Mouse (Mus musculus): Measurements from ENCODE around the gene Rrn3.
"Not testable (repeated sequence)": the region's sequence is repeated elsewhere in the genome, so short reads cannot be mapped to it uniquely, and the experiment has no call there.

The Rrn3 gene

DNA sequence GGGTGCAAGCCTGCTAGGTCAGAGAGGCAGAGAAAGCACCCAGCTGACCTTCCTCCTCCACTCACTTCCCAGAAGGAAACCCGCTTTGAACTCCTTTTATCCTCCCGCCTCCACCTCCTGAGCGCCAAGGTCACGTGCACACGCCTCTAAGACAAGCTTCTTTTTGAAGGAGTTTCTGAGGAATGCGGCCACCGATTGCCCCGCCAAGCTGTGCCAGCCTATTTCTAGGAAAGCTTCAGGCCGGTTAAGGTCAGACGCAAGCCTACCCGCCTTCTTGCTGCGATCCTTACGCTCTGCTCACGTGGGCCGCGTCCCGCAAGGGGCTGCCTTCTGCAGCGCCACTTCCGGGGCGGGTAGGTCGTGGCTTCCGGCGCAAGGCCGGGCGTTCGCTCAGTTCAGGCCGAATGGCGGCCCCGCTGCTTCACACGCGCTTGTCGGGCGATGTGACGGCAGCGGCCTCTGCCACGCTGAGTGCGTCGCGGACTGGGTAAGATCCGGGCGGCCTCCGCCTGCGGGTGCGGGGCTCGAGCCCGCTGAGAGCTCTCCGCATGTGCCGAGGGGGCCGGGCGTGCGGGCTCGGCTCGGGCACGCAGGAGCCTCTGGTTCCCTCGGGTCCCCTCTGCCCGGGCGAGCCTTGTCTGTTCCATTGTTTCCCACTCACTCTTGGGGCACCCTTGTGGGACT, at the start of gene Rrn3:
Gene Rrn3, plus strand, starts transcription at position 356 of the 684 bp plus-strand sequence.
- DNase-seq (ENCODE audit: low spot score in 2 of 2) = peak; percentile 82 to 92

DNA sequence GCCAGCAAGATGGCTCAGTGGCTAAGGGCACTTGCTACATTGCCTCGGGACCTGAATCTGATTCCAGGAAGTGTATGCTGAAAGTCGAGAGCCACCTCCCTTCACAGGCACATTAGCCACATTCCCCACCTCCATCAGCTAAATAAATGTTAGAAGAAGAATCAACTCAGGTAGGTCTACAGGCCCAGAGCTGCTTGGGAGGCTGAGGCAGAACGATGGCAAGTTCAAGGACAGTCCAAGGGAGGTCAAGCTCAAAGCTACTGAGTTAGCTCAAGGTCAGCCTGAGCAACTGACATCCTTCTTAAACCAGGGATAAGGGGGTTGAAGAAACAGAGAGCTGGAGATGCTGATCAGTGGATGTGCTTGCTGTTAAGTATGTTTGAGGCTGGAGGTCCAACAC, 47.7 kb upstream of the Rrn3 start:
- no peak for DNase-seq (ENCODE audit: low spot score in 2 of 2)

DNA sequence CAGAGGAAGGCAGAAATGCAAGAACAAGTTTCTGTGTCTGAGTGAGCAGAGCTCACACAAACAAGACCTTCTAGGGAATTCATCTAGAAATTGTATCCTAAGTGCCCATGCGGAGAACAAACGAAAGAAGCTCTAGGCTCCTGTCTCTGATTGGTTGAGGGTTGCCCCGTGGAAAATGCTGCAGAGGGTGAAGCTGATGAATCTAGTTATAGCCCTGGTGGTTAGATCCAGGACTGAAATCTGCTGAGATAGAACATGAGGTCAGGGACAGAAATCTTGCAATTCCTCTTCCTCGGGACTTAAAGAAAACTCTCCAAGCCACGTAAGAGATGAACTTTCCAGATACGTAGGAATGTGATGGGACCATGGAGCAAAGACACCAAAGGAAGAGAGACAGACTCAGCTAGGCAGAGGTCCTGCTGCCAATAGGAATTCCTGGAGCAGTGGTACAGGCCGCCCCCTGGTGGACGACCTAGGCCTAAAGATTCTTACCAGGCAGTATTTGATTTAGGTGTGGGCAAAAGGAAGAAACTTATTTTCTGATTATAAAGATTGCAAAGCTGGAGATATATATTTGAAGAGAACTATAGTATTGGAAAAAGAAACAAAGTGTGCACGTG, 46.9 kb upstream of the Rrn3 start:
- DNase-seq (ENCODE audit: low spot score in 2 of 2) = peak; percentile 58 to 82

DNA sequence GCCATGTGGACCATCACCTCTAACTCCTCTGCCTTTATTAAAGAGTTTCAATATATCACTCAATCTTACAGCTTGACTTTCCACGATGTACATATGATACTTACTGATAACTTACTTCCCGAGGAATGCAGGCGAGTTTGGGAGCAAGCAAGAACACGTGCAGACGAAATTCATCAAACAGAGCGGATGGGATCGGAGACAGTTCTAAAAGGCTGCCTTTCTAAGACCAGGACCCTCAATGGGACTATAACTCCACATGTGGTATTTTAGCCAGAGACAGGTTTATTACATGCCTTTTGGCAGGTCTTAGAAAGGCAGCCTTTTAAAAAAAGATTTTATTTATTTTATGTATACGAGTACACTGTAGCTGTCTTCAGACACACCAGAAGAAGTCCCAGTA, 44.5 kb upstream of the Rrn3 start:
- DNase-seq (ENCODE audit: low spot score in 2 of 2) = no peak

DNA sequence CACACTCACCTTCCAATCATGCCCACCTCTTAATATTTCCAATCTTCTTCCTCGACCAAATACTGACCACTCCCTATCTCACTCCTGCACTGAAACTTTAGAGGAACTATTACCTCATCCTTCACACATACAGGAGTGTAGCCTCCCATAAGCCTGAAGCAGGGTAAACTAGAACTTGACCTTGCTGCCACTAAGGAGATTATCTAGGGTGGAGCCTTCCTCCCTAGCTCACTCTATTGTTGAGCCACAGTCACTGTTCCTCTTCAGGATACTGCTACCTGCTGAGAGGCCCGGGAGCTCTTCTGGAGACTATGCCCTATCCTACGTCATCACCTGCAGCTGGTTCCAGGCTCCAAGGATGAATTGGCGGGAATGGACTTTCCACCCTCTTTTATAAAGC, 41.5 kb upstream of the Rrn3 start:
- DNase-seq (ENCODE audit: low spot score in 2 of 2) = not testable (repeated sequence)

DNA sequence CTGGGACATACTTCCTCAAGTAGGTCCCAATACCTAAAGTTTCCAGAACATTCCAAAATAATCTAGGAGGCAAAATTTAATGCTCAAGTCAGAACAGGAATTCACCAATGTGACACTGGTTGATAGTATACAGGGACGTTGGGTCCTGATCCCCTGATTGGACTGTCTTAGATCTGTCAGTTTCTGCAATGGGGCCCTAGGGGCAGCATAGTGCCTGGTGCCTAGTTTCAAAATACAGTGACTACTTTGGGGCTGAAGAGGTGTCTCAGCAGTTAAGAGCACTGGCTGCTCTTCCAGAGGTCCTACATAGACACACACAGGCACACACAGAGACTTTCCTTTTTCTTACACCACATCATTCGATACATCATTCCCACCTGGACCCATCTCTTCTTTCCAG, 39.7 kb upstream of the Rrn3 start:
- no peak for DNase-seq (ENCODE audit: low spot score in 2 of 2)

- DNase-seq (ENCODE audit: low spot score in 2 of 2) = no peak
Observed at GRCm38 (mm10) chr16:13747708-13748107, 32.8 kb upstream of the Rrn3 start.

DNA sequence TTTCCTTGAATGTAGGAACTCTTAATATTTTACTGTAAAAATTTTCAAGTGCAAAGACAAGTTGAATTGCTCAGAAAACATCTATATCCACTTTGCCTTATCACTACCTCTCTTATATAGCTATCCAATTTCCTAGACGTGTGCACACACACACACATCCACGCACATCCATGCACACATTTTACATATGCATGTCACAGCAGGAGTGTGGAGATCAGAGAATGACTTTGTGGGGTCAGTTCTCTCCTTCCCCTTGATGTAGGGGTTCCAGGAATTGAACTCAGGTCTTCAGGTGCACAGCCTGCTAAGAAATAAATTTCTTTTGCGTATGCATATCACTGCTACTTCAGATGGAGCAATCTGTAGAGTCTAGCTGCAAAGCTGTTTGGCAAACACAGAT, 32.4 kb upstream of the Rrn3 start:
- no peak for DNase-seq (ENCODE audit: low spot score in 2 of 2)

DNA sequence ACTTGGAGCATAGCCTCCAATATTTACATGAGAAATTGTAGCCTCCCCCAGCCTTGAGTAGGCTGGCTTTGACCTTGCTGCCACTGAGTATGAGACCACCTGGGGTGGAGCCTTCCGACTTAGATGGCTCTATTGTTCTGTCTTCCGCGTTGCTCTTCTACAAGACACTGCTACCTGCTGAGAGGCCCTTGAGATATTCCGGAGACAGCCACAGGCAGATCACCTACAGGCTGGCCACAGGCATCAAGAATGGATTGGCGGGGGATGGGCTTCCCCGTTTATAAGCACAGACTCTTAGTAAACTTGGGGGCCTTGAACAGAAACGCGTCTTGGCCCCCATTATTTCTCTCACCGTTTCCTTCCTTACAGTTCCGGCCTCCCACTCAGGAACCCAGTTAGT, 31.7 kb upstream of the Rrn3 start:
- DNase-seq (ENCODE audit: low spot score in 2 of 2) = not testable (repeated sequence)

DNA sequence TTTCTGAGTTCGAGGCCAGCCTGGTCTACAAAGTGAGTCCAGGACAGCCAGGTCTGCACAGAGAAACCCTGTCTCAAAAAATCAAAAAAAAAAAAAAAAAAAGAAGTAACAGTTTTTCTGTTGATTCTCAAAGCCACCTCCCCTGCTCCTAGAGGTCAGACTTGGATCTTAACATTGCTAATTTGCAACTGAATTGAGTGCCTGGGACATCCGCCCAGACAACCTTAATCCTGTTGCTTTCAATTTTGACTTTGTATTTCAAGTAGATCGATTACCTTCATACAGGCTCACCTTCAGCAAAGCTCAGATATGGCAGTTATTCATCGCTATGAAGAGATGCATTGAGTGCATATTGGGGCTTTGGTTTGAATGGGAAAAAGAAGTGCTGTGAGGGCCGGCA, 31.2 kb upstream of the Rrn3 start:
- no peak for DNase-seq (ENCODE audit: low spot score in 2 of 2)

GRCm38 (mm10) chr16:13749981-13750380, 30.5 kb upstream of the Rrn3 start:
- DNase-seq (ENCODE audit: low spot score in 2 of 2) = no peak

DNA sequence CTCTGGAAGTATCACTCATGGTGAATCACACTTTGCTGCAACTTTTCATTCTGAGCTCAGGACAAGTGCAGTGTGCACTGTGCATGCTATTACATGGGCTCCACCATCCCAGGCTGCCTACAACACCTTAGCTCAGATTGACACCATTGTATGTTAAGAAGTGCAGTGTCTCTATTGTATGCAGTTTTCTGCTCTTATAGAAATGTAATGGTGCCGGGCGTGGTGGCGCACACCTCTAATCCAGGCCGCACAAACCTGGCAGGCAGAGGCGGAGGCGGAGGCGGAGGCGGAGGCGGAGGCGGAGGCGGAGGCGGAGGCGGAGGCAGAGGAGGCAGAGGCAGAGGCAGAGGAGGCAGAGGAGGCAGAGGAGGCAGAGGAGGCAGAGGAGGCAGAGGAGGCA, 29.9 kb upstream of the Rrn3 start:
- no peak for DNase-seq (ENCODE audit: low spot score in 2 of 2)

GRCm38 (mm10) chr16:13753986-13754385, 26.5 kb upstream of the Rrn3 start:
- no peak for DNase-seq (ENCODE audit: low spot score in 2 of 2)

- peak; percentile 86 to 91 for DNase-seq (ENCODE audit: low spot score in 2 of 2)
Observed at GRCm38 (mm10) chr16:13754400-13755190, 25.9 kb upstream of the Rrn3 start.

DNA sequence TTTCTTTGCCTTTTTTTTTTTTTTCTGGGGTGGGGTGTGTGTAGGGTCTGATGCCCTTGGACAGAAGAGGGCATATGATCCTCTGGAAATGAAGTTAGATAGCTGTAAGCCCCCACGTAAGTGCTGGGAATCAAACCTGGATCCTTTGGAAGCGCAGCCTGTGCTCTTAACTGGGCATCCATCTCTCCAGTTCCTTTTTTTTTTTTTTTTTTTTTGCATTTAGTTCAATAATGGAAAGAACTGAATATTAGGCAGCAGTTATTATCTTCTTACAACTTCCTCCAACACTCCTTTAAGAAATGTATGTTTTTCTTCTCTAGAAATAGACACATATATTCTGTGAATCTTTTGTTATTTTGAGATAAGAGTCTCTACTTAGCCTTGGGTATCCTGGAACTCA, 22.7 kb upstream of the Rrn3 start:
- DNase-seq (ENCODE audit: low spot score in 2 of 2) = no peak

GRCm38 (mm10) chr16:13762807-13763206, 17.7 kb upstream of the Rrn3 start:
- not testable (repeated sequence) for DNase-seq (ENCODE audit: low spot score in 2 of 2)

- DNase-seq (ENCODE audit: low spot score in 2 of 2) = no peak
Observed at GRCm38 (mm10) chr16:13764519-13764918, 16.0 kb upstream of the Rrn3 start.

GRCm38 (mm10) chr16:13766367-13766766, 14.1 kb upstream of the Rrn3 start:
- no peak for DNase-seq (ENCODE audit: low spot score in 2 of 2)

DNA sequence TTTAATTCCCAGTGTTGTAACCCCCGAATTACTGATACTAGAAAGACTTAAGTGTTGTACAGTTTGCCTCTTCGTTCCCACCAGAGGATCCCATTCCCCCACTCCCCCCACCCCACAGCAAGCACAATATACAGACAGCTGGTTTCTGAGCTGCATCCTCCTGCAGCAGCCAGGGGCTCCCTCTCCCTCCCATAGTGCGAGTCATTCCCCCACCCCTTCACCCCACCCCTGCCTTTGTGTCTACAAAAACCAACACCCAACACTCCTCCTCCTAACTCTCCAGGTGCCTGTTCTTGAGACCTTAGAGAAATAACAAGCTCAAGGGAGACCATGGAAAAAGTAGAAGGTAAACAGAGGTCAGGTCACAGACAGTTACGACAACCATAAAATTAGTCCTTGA, 8.9 kb upstream of the Rrn3 start:
- not testable (repeated sequence) for DNase-seq (ENCODE audit: low spot score in 2 of 2)

- not testable (repeated sequence) for DNase-seq (ENCODE audit: low spot score in 2 of 2)
Observed at GRCm38 (mm10) chr16:13772051-13772450, 8.5 kb upstream of the Rrn3 start.

DNA sequence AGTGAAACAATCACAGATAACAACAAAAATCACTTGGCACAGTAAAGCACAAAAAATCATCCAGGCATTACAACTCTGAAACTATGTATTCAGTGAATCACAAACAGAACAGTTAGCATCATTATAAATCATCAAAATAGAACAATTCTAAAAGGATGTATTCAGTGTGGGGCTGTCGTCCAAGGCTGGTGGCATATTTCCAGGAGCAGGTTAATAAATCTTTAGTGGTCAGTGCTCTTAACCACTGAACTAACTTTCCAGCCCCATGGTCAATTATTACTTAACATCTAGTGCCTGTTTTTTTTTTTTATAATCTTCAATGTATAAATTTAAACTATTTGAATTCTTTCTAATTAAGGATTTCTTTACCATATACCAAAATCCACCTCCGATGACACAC, 6.5 kb upstream of the Rrn3 start:
- not testable (repeated sequence) for DNase-seq (ENCODE audit: low spot score in 2 of 2)

DNA sequence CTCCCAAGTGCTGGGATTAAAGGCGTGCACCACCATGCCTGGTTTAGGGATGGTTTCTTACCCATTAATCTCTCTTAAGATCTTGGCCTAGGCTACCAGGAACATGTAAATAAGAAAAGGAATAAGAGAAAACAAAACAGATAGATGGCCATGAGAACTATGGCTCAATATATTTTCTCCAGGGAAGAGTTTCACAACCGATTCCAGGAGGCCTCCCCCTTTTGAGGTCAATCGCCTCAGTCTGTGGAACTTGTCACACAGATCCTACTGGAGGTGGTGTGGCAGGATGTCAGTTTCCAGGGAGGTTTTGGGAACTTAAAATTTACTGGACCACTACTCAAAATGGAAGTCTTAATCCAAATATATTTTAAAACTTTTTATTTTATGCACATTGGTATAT, 5.9 kb upstream of the Rrn3 start:
- not testable (repeated sequence) for DNase-seq (ENCODE audit: low spot score in 2 of 2)

GRCm38 (mm10) chr16:13781216-13781615, 708 bp downstream of the Rrn3 start:
- DNase-seq (ENCODE audit: low spot score in 2 of 2) = no peak

All from spleen, postnatal 4 days (tissue).